1 mouse cellular context compared by ENCODE assay signal in the genomic region with DNA sequence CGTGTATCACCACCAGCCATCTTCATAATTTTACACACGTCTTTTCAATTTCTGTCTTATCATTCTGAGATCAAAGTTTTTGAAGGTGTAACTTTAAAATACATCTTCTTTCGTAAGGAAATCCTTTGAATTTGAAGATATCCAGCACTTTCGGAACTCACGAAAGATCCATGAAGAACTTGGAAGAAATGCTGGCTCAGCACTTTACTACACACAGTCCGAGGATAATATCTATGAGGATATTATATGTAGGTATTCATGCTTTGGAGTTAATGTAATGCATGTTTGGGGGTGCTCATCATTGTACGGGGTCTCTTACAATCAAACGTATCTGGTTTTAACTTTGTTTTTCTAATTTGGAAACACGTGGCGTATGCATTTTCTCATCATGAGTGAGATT.
TF ChIP-seq lines count a peak whose summit lies in the region.

No protein-coding gene starts in this region.

TF ChIP-seq in MEL, 35 proteins besides CTCF, POLR2A, EP300 and RAD21:
- no peak for TF ChIP-seq ELF1 (IDR thresholded peaks at IDR 0.05; ENCODE audit: low read depth, low read length)
- TF ChIP-seq MAX (IDR thresholded peaks at IDR 0.05; ENCODE audit: low read length) = no peak
- no peak for TF ChIP-seq TCF12 (IDR thresholded peaks at IDR 0.05; ENCODE audit: low read depth, low read length)
- TF ChIP-seq MAFK (IDR thresholded peaks at IDR 0.05; ENCODE audit: borderline replicate concordance, low read depth, low read length) = peak; percentile 92
